Mouse (Mus musculus) intestine, embryonic 15.5 days (tissue): ENCODE results near the gene Tmcc1. TPM values are rescaled to one million over a fixed set of nuclear protein-coding genes. Genes with fewer than 3 reads are reported as not detected.
A peak's percentile ranks its signal among the peaks of the same experiment; 100 is the strongest.
"Not testable (repeated sequence)": the region's sequence is repeated elsewhere in the genome, so short reads cannot be mapped to it uniquely, and the experiment has no call there.

Experiments used
- ATAC-seq: fragments of 200-750 bp; cut with Nextera tagmentation; 2 replicates; pipeline ENCODE4 v1.8.0; 2017; ENCODE audit warnings: moderate TSS enrichment, moderate library complexity
- H3K27ac ChIP-seq: fragments of 300-500 bp; sonication (generic); 2 replicates; pipeline ENCODE4 v1.5.1; 2015; ENCODE audit warnings: mild to moderate bottlenecking, inconsistent platforms
- H3K27me3 ChIP-seq: fragments of 300-500 bp; sonication (generic); replicated peaks from 2 replicates; pipeline ENCODE4 v1.6.1; 2015; ENCODE audit warnings: inconsistent platforms
- H3K36me3 ChIP-seq: fragments of 300-500 bp; sonication (generic); 2 replicates; pipeline ENCODE4 v1.6.1; 2015; ENCODE audit warnings: inconsistent platforms
- H3K4me1 ChIP-seq: fragments of 300-500 bp; sonication (generic); replicated peaks from 2 replicates; pipeline ENCODE4 v1.6.1; 2015; ENCODE audit warnings: inconsistent platforms
- H3K4me2 ChIP-seq: fragments of 300-500 bp; sonication (generic); replicated peaks from 2 replicates; pipeline ENCODE4 v1.6.1; 2015; ENCODE audit warnings: mild to moderate bottlenecking, inconsistent platforms
- H3K4me3 ChIP-seq: fragments of 300-500 bp; sonication (generic); replicated peaks from 2 replicates; pipeline ENCODE4 v1.5.1; 2015; ENCODE audit warnings: inconsistent platforms
- H3K9ac ChIP-seq: fragments of 300-500 bp; sonication (generic); 2 replicates; pipeline ENCODE4 v1.6.1; 2015; ENCODE audit warnings: inconsistent platforms
- H3K9me3 ChIP-seq: fragments of 300-500 bp; sonication (generic); 2 replicates; pipeline ENCODE4 v1.6.1; 2016; ENCODE audit warnings: inconsistent platforms
- WGBS: fragments of 180-500 bp; shearing (Covaris S2); methylation state at CpG from one replicate; pipeline ENCODE4 v1.1.7; 2015; 5-methylcytosine and 5-hydroxymethylcytosine counted together
- polyA plus RNA-seq: library from polyadenylated mRNA; unstranded; fragments of >200 nt; fragmentation: Nextera tagmentation; extraction: Ambion mirVana; gene quantifications from 2 replicates; pipeline ENCODE4 v1.2.1, GENCODE M21; 2015

Gene Tmcc1
- polyA plus RNA-seq, 1 experiment from 2014 or later, result 10.0 TPM

DNA sequence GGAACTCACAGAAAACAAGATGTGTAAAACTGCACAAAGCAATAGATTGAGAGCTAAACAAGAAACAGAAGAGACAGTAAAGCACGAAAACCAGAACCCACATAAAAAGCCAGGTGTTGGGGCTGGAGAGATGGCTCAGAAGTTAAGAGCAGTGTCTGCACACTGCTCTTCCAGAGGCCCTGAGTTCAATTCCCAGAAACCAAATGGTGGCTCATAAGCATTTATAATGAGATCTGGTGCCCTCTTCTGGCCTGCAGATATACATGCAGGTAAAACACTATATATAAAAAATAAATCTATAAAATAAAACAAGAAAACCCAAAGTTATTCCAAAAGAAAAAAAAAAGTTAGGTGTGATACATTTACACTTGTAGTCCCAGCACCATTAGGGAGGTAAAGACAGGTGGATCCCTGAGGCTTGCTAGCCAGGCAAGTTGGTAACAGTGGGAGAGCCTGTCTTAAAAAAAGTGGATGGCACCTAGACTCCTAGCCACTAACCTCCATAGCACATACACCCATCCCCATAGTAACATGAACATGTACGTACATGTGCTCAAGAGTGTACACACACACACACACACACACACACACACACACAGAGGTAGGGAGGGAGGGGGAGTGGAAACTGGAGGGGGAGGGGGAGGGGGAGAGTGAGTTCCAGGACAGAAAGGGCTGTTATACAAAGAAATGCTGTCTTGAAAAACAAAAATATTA, 54.0 kb downstream of the Tmcc1 start:
- ATAC-seq, result no peak
- Histone ChIP-seq H3K36me3 (no peaks in the 10 kb centered on the region), H3K9me3 (no peaks in the 10 kb centered on the region), H3K4me1 (no peaks in the 10 kb centered on the region), H3K27ac (no peak overlapping the region), H3K4me2 (no peak overlapping the region), H3K27me3 (no peaks in the 10 kb centered on the region), H3K9ac (no peak overlapping the region), H3K4me3 (no peak overlapping the region)
- WGBS, result 47% methylated on average over 2 of the region's 2 CpGs

DNA sequence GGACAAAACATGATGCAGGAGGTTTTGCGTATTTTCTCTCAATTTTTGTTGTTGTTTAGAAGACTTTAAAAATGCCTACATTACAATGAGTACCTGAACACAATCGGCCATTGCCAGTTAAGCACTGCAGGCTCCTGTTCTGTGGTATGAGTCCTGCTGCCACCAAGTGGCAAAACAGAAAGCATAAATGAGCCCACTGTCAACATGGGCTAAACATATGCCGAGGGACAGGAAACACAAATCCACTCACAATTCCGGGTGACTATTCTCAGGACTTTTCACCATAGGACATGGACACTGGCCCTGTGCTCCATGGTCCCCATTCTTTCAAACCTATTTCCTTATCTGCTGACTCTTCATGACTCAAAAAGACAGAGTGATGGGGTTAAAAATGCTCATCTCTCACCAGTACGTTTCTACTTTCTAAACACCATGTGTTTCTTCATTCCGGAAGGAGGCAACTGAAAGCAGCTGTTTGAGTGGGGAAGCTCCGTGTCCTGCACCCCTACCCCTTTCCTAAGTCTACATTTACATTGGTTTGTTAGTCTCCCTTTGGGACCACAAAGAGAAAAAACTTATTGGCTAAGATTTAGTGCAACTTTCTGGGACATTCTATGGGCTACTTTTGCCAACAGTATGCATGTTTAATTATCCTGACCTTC, 57.2 kb downstream of the Tmcc1 start:
- no peak overlapping the region for H3K27ac ChIP-seq
- H3K4me1 ChIP-seq, result no peaks in the 10 kb centered on the region
- ATAC-seq, result no peak
- H3K9ac ChIP-seq, result no peak overlapping the region
- WGBS, result 43% methylated on average over 7 of the region's 7 CpGs
- no peaks in the 10 kb centered on the region for H3K27me3 ChIP-seq
- H3K4me3 ChIP-seq, result no peak overlapping the region
- no peak overlapping the region for H3K4me2 ChIP-seq
- peaks cover 3% of the 10 kb centered on the region; the same call in 1 of the 2 replicates for H3K36me3 ChIP-seq
- H3K9me3 ChIP-seq, result no peaks in the 10 kb centered on the region

DNA sequence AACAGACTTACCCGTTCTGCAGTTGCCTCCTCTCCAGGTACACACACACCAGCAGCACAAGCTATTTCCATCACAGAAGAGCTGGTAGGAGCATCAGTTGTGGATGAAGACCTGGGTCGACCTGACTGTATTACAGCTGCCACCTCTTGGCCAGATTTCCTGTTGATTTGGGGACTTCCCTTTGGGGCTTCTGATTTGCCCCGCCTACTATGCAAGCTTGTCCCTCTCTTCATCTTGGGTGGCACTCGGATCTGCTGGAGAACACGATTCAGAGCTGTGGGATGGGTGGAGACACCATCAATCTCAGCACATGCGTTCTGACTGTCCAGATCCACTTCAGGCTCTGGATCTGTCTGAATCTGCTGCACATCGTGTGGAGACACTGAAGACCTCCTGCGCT, 59.5 kb downstream of the Tmcc1 start:
- WGBS, result 73% methylated on average over 8 of the region's 8 CpGs
- Histone ChIP-seq H3K9me3 (no peaks in the 10 kb centered on the region), H3K36me3 (peaks cover 3% of the 10 kb centered on the region; the same call in 1 of the 2 replicates), H3K27me3 (no peaks in the 10 kb centered on the region), H3K27ac (no peak overlapping the region), H3K4me2 (no peak overlapping the region), H3K4me3 (no peak overlapping the region), H3K4me1 (no peaks in the 10 kb centered on the region), H3K9ac (no peak overlapping the region)
- ATAC-seq, result no peak

DNA sequence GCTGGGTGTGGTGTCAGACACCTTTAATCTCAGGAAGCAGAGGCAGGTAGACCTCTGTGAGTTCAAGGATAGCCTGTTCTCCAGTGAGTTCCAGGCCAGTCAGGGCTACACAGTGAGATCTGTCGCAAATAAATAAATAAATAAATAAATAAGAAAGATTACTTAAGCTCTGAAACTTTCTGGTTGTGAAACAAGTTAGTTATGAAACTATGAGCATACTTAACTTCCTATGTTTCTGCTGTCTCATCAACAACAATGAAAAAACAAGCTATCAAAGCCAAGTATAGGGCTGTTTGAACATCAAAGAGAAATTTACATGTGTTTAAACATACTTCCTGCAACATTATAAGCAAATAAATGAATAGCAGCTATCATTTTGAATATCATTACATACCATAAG, 61.5 kb downstream of the Tmcc1 start:
- ATAC-seq, result no peak
- Histone ChIP-seq H3K27me3 (no peaks in the 10 kb centered on the region), H3K9ac (no peak overlapping the region), H3K9me3 (no peaks in the 10 kb centered on the region), H3K4me3 (no peak overlapping the region), H3K4me2 (no peak overlapping the region), H3K4me1 (no peaks in the 10 kb centered on the region), H3K36me3 (peaks cover 3% of the 10 kb centered on the region; the same call in 1 of the 2 replicates), H3K27ac (no peak overlapping the region)
- 85% methylated on average over 1 of the region's 1 CpGs for WGBS

DNA sequence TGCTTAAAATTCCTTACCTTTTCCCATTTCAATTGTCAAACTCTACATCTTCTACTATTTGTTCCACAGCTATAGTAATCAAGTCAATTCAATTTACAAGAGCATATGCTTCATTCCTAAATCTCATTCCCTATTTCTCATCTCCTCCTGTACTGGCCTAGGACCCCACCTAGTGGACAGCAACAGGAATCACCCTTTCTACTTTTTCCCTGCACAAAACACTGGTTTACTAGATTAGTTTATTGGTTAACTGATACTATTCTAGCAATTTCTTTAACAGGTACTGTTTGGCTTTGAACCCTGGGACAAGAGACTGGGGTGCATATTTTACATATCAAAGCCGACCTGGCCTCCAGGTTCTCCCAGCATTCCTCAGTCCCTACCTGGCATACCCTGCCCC, 64.6 kb downstream of the Tmcc1 start:
- WGBS, result 9% methylated on average over 1 of the region's 1 CpGs
- no peak for ATAC-seq
- no peaks in the 10 kb centered on the region for H3K27me3 ChIP-seq
- no peak overlapping the region for H3K27ac ChIP-seq
- no peaks in the 10 kb centered on the region for H3K4me1 ChIP-seq
- no peak overlapping the region for H3K9ac ChIP-seq
- H3K4me2 ChIP-seq, result no peak overlapping the region
- no peaks in the 10 kb centered on the region for H3K9me3 ChIP-seq
- no peak overlapping the region for H3K4me3 ChIP-seq
- no peaks in the 10 kb centered on the region for H3K36me3 ChIP-seq

DNA sequence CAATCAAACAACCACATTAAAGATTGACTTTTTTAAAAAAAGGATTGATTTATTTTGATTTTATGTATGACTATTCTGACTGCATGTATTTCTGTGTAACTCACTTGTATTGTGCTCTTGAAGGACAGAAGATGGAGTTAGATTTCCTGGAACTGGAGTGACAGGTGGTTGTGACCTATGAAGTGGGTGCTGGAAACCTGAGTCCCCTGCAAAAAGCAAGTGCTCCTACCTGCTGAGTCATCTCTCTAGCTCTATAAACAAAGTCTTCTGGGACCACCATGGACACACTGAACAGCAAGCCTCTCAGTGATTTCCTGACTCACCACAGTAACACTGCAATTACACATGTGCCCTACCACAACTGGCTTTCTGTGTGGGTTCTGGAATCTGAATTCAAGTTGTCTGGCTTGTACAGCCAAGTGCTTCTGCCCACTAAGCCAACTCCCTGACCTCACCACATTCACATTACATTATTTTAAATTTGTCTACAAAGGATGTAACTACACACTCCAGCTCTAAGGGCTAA, 65.3 kb downstream of the Tmcc1 start:
- Histone ChIP-seq H3K36me3 (no peaks in the 10 kb centered on the region), H3K4me1 (no peaks in the 10 kb centered on the region), H3K4me2 (no peak overlapping the region), H3K27ac (no peak overlapping the region), H3K9me3 (no peaks in the 10 kb centered on the region), H3K9ac (no peak overlapping the region), H3K27me3 (no peaks in the 10 kb centered on the region), H3K4me3 (no peak overlapping the region)
- no peak for ATAC-seq

DNA sequence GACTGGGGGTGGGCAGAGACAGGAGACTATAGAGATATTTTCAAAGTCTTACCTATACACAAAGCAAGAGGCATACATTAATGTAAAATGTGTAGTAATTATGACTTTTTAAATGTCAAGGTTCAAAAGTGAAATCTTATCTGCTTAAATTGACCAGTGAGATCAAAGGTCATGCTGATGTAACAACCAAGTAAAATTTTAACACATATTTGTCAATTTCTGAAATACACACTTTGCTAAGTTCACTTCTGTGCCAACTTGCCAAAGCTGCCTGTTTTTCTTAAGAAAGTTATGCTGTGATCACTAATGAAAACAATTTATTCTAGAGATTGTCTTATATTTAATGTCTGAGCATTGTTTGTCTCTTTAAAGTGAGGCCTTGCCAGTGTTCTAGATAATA, 66.7 kb downstream of the Tmcc1 start:
- ATAC-seq, result 0 out of 2 replicates have a peak, but pooled peaks have one; percentile 17
- no peak overlapping the region for H3K4me3 ChIP-seq
- H3K4me2 ChIP-seq, result no peak overlapping the region
- no peaks in the 10 kb centered on the region for H3K9me3 ChIP-seq
- H3K9ac ChIP-seq, result no peak overlapping the region
- H3K4me1 ChIP-seq, result no peaks in the 10 kb centered on the region
- no peaks in the 10 kb centered on the region for H3K36me3 ChIP-seq
- H3K27ac ChIP-seq, result no peak overlapping the region
- H3K27me3 ChIP-seq, result no peaks in the 10 kb centered on the region

DNA sequence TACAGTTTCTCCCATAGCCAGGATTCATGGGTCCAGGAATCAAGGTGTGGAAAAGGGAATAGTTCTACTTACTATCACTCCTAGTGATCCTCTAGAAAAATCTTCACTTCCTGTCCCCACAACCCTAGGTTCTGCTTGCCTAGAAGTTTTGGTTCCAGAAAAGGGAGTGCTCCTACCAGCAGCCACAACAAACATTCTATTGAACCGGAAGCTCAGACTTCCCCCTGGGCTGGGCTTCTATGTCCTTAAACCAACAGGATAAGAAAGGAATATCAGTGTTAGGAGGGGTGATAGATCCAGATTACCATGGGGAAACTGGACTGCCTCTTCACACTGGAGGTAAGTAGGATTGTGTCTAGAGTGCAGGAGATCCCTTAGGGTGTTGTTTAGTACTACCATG, 70.4 kb downstream of the Tmcc1 start:
- H3K27me3 ChIP-seq, result no peaks in the 10 kb centered on the region
- no peak for ATAC-seq
- H3K4me2 ChIP-seq, result no peak overlapping the region
- H3K27ac ChIP-seq, result no peak overlapping the region
- no peaks in the 10 kb centered on the region for H3K36me3 ChIP-seq
- H3K4me3 ChIP-seq, result no peak overlapping the region
- no peaks in the 10 kb centered on the region for H3K4me1 ChIP-seq
- no peaks in the 10 kb centered on the region for H3K9me3 ChIP-seq
- WGBS, result 80% methylated on average over 1 of the region's 1 CpGs
- H3K9ac ChIP-seq, result no peak overlapping the region

DNA sequence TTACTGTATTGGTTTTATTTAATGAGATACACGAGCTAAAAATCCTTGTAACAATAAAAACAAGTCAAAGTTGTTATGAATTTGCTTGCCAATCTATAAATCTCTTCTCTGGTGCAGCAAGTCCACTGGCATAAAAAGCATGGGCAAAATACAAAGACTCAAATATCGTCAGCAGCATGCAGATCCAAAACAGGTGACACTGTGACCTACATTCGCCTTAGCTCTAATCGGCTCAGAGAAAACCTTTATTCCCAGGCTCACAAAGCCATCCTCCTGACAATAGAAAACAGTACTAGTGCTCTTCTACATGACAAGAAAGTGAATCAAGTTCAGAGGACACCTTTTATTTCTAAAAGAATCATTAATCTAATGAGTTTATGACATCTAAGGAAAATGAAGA, 73.6 kb downstream of the Tmcc1 start:
- Histone ChIP-seq H3K4me1 (no peaks in the 10 kb centered on the region), H3K27me3 (no peaks in the 10 kb centered on the region), H3K9me3 (no peaks in the 10 kb centered on the region), H3K9ac (no peak overlapping the region), H3K4me2 (no peak overlapping the region), H3K36me3 (no peaks in the 10 kb centered on the region), H3K27ac (no peak overlapping the region), H3K4me3 (no peak overlapping the region)
- no peak for ATAC-seq
- WGBS, result 78% methylated on average over 4 of the region's 4 CpGs

DNA sequence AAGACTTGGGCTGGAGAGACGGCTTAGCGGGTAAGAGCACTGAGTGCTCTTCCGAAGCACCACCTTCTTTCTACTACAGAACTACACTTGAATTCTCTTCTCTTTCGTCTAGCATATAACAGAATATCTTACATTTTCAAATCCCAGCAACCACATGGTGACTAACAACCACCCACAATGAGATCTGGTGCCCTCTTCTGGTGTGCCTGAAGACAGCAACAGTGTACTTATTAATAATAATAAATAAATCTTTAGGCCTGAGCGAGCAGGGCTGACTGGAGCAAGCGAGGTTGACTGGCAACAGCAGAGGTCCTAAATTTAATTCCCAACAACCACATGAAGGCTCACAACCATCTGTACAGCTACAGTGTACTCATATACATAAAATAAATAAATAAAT, 76.7 kb downstream of the Tmcc1 start:
- H3K4me3 ChIP-seq, ATAC-seq: not testable (repeated sequence)
- 90% methylated on average over 6 of the region's 6 CpGs for WGBS

DNA sequence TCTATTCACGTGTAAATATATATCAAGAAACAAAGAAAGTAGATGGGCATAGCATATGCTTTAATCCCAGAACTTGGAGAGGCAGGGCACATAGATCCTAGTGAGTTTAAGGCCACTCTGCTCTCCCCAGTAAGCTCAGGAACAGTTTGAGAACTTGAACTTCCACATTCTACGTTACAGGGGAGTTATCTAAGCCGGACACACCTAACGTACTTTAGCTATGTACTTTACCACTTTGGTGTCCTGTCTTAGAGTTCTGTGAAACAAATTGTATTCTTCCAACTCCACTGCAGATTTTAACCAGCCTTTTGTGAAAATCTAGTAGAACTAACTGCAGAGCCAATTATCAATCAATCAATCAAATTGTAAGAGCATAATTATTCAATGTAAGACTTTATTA, 82.7 kb downstream of the Tmcc1 start:
- no peak for ATAC-seq
- no peaks in the 10 kb centered on the region for H3K36me3 ChIP-seq
- H3K4me1 ChIP-seq, result peaks cover 9% of the 10 kb centered on the region; the same call in 1 of the 2 replicates
- no peaks in the 10 kb centered on the region for H3K9me3 ChIP-seq
- H3K4me2 ChIP-seq, result no peak overlapping the region
- 66% methylated on average over 4 of the region's 4 CpGs for WGBS
- H3K27me3 ChIP-seq, result no peaks in the 10 kb centered on the region
- no peak overlapping the region for H3K27ac ChIP-seq
- no peak overlapping the region for H3K4me3 ChIP-seq
- no peak overlapping the region for H3K9ac ChIP-seq

More for the DNA sequence above, 76.7 kb downstream of the Tmcc1 start:
- not testable (repeated sequence) for H3K4me2 ChIP-seq, H3K9ac ChIP-seq, H3K36me3 ChIP-seq, H3K27ac ChIP-seq, H3K27me3 ChIP-seq, H3K9me3 ChIP-seq, H3K4me1 ChIP-seq

DNA sequence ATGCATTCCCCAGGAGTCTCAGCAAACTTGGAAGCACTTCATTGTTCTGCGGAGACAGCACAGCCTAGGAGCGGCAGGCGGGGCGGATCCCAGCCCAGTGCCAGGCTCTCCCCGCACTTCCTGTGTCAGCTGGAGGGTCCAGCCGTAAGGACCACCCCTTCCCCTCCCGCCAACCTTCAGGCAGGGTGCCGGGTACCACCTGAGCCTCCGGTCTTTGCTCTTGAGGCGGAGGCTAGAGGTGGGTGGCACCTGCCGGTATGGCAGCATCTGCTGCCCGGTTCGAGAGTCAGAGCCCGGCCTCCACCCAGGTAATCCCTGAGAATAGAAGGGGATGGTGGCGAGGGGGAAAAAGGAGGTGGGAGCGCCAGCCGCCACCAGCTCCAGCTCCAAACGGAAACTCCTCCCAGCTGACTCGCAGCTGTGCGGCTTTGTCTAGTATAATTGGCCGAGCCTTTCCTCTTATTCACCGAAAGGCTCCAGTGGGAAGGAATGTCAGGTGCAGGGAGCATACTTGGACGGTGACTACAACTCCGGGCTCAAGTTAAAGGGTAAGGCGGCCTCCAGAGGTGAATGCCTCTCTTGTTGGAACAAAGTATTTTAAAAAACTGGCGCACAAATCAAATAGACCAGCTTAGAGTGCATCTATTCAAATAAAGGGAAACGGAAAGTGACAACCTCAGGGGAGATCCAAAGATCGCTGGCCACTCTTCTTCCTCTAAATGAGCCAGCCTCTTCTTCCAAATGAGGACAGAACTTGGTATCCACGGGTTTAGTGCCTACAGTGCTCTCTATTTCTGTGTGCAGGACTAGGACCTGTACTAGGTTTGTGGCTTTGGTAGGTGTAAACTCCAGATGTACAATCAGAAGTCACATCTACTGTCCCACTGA, 85.6 kb downstream of the Tmcc1 start:
- Histone ChIP-seq H3K27me3 (no peaks in the 10 kb centered on the region), H3K4me3 (peak overlapping the region; percentile 50), H3K36me3 (no peaks in the 10 kb centered on the region), H3K9me3 (no peaks in the 10 kb centered on the region), H3K4me1 (peaks cover 9% of the 10 kb centered on the region; the same call in 1 of the 2 replicates), H3K9ac (peak overlapping the region; percentile 61), H3K27ac (peak overlapping the region; percentile 68), H3K4me2 (peak overlapping the region; percentile 91)
- 2% methylated on average over 29 of the region's 29 CpGs for WGBS
- ATAC-seq, result peak; percentile 94
